Mouse (Mus musculus) spleen, postnatal 14 days (tissue): Measurements from ENCODE around the gene Sgk2.
A peak's percentile ranks its signal among the peaks of the same experiment; 100 is the strongest.

ENCODE experiments used
- DNase-seq, 2 experiments: peaks; one replicate each; pipeline ENCODE4 v3.0.0; 2021 to 2022; ENCODE audit warnings: low spot score in 2 of 2

Sgk2 gene

GRCm38 (mm10) chr2:162987218-162987617 lies at the start of gene Sgk2:
Sgk2 (plus strand) TSS chr2:162987330.
- DNase-seq: no peak

GRCm38 (mm10) chr2:162939562-162939961 lies 47.6 kb upstream of the Sgk2 start:
- no peak for DNase-seq

GRCm38 (mm10) chr2:162943148-162943846 lies 43.8 kb upstream of the Sgk2 start, which contains the start of gene L3mbtl1:
L3mbtl1 (plus strand) TSS chr2:162943472.
- no peak for DNase-seq

GRCm38 (mm10) chr2:162943931-162944330 lies 43.2 kb upstream of the Sgk2 start:
- DNase-seq: no peak

GRCm38 (mm10) chr2:162946964-162947363 lies 40.2 kb upstream of the Sgk2 start:
- DNase-seq: no peak

DNA sequence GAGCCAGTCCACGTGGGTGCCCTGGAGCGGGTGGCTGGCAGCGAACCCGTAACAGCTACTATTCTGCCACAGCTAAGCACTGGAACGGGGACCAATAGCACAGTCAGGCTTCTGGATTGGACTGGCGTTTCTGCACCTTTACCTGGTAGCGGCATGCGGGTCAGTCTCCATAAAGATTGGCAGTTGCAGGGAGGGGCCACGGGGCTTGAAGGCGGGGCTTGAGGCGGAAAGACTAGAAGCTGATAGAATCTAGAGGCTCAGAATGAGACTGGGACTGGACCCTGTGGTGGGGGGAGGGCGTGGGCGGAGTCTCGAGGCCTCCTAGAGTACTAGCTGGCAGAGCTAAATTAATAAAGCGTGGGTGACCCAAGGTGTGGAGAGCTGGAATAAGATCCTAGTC lies 39.4 kb upstream of the Sgk2 start:
- no peak for DNase-seq

GRCm38 (mm10) chr2:162948221-162948620 lies 38.9 kb upstream of the Sgk2 start:
- DNase-seq: no peak

- no peak for DNase-seq
Measured at GRCm38 (mm10) chr2:162950776-162951175, 36.4 kb upstream of the Sgk2 start.

- DNase-seq: no peak
Measured at GRCm38 (mm10) chr2:162956843-162957242, 30.3 kb upstream of the Sgk2 start.

- no peak for DNase-seq
Measured at GRCm38 (mm10) chr2:162961321-162961720, 25.8 kb upstream of the Sgk2 start.

- DNase-seq: no peak
Measured at GRCm38 (mm10) chr2:162966734-162967133, 20.4 kb upstream of the Sgk2 start.

- peak in 1 of 2 experiments; percentile 14 for DNase-seq
Measured at GRCm38 (mm10) chr2:162968357-162968756, 18.8 kb upstream of the Sgk2 start.

DNA sequence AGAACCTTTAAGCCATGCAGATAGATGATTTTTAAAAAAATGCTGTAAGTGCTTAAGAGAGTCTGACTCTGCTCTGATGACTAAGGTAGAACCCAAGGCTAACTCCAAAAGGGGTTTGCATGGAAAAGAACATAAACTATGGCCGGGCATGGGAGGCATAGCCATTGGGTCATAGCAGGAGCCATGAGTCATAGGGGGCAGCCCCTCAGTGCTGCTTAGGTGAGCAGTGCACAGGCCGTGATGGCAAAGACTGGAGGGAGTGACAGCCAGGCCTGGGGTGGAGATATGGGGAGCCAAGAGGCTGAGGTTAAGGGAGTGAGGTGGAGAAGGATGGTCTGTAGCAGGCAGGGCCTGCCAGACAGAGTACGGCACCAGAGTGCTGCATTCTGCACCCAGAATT lies 18.0 kb upstream of the Sgk2 start:
- no peak for DNase-seq

- DNase-seq: no peak
Measured at GRCm38 (mm10) chr2:162970896-162971295, 16.2 kb upstream of the Sgk2 start.

GRCm38 (mm10) chr2:162972752-162973151 lies 14.4 kb upstream of the Sgk2 start:
- DNase-seq: no peak

- no peak for DNase-seq
Measured at GRCm38 (mm10) chr2:162973206-162973605, 13.9 kb upstream of the Sgk2 start.

- no peak for DNase-seq
Measured at GRCm38 (mm10) chr2:162973637-162974036, 13.5 kb upstream of the Sgk2 start.

- DNase-seq: no peak
Measured at GRCm38 (mm10) chr2:162975157-162975775, 11.9 kb upstream of the Sgk2 start.

- no peak for DNase-seq
Measured at GRCm38 (mm10) chr2:162976001-162976400, 11.1 kb upstream of the Sgk2 start.

DNA sequence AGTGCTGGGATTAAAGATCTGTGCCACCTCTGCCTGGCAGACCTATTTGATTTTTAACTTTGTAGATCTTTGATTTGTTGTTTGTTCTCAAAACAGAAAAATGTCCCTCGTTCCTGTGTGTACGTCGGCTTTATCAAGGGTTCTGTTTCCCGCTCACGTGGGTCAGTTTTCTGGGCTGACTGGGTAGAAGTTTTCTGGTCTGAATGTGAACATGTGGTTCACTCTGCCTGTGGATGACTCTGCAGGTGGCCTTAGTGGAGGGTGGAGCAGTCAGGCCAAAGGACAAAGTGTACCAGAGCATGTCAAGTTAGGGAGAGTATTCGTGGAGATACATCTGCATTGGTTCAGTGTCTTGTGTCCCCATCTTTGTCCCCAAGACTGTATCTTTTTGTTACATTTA lies 2.7 kb upstream of the Sgk2 start:
- DNase-seq: no peak

GRCm38 (mm10) chr2:162985923-162986322 lies 1.2 kb upstream of the Sgk2 start:
- no peak for DNase-seq

- DNase-seq: no peak
Measured at GRCm38 (mm10) chr2:162986764-162987163, 366 bp upstream of the Sgk2 start.

GRCm38 (mm10) chr2:162988235-162988634 lies 1.1 kb downstream of the Sgk2 start:
- no peak for DNase-seq
